Mouse (Mus musculus): ENCODE results near the gene Kcnh7.

The Kcnh7 gene

DNA sequence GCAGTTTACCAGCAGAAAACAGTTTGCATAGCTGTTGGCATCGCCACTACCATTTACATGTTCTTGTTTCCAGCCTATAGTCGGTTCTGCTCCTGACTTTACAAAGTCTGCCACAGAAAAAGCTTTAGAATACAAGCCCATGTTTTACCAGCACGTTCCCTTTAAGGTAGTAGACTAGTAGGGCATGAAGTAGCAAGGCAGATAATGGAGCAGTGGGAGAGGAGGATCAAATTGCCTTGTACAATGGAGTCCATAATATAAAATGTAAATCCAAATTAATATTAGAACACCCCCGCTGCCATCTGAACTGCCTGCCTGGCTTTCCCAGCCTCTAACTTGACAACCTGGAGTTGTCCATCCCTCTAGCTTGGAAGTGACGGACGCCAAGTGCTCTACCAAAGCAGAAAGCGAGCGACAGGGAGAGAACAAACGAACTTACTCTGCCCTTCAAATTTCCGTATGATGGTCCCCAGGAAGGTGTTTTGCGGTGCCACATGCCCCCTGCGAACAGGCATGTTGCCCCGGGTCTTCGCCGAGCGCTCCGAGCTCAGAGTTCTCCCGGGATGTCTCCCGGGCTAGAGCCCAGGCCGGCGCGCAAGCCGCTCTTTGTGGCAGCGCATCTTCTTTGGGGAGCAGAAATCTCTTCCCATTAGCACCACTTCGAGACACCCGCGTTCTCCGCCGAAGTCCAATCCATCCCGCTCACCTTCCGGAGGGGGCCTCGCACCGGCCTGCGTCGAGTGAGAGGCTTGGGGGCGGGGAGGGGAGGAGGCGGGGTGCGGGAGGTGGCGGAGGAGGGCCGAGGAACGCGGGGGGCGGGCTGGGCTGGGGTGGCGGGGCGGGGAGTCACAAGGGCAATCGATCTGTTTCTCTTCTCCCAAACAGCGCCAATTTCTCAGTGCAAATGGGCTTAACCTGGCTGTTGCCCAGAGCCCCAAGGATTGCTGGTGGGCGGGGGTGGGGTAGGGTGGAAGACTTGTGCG is at the start of gene Kcnh7:
Gene Kcnh7, minus strand, starts transcription at position 725 of the 983 bp plus-strand sequence.
- DNase-seq (ENCODE audit: low spot score) = no peak

DNA sequence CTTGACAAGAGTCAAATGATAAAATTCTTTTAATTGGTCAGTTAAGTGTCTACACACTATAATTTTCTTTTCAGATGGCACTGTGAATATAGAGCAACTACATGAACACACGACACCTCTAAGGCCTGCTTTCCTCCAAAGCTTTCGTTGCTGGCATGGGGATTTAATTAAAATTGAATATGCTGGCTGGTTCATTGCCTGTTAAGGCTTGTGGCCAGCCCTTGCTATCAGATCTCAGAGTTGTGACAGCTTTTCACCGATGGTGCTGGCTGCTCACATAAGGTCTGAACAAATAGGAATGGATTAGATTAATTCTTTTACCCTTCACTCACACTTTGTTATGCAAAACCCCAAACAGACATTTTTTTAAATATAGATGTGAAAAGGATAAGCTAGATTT is 23.3 kb upstream of the Kcnh7 start:
- no peak for DNase-seq (ENCODE audit: low spot score)

DNA sequence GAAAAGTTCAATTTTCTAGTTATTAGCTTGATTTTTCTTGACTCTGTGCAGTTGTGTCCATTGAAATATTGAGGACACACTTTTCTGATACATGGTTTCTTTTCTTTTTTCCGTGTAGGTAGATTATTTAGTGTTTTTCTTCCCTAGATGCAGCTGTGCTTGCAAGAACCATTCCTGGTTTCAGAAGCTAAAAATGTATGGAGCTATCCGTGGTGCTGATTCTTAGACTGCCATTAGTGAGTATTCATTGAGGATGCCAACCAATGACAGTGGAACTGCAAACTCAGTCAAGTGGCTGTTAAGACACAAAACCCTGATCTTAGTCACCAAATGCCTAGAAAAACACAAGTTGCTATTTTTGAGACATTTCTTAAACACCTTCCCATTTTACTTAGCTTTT is 1.9 kb upstream of the Kcnh7 start:
- DNase-seq (ENCODE audit: low spot score) = no peak

DNA sequence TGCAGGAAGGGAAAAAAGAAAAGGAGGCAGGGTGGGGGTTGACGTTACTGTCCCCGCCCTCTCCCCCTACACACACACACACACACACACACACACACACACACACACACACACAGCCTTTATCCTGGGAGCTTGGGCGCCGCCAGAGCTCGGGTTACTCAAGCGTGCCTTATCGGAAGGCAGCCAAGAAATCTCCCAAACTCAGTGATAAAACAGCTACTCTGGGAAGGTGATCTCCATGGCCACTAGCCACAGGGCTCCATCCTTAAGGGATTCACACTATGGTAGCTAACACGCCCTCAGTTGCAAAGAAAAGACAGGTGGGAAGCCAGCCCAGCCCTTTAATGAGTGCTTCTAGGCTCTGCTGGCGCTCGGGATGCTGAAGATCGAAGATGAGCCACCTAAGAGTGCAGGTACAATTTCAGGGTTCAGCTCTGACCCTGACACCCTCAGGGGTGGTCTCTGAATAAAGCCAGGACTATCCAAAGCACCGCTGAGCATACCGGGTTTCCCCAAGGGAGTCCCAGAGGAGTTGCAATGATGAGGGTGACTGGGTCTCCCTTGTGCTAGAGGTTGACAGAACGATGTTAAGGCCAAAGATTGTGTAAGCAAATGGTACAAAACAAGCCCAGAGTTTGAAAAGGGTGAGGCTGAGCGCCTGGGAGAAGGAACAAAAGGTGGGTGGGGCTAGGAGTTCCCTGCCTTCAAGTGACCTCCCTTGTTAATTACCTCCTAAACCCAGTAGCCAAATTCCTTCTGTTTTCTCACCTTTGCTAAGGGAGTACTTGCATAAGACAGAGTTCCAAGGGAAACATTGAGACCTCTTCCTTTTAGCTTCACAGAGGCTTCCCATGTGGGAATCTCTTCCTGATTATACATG is 704 bp upstream of the Kcnh7 start:
- DNase-seq (ENCODE audit: low spot score) = no peak

DNA sequence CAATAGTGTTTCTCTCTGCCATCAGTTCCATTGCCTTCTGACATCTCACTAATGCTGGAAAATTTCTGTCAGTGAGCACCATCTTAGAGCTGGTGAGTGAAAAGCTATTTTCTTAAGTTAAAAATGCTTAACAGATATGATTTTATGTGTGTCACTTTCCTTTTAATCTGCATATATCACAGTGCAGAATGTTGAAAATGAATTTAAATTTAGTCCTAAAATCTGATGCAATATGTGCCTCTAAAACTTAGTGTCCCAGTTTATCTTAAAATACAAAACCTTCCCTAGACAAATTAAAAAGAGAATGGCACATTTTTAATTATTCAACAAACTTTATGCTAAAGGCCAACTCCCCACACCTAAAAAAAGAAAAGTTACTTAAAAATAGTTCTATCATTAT is 30.4 kb downstream of the Kcnh7 start:
- no peak for DNase-seq (ENCODE audit: low spot score)

DNA sequence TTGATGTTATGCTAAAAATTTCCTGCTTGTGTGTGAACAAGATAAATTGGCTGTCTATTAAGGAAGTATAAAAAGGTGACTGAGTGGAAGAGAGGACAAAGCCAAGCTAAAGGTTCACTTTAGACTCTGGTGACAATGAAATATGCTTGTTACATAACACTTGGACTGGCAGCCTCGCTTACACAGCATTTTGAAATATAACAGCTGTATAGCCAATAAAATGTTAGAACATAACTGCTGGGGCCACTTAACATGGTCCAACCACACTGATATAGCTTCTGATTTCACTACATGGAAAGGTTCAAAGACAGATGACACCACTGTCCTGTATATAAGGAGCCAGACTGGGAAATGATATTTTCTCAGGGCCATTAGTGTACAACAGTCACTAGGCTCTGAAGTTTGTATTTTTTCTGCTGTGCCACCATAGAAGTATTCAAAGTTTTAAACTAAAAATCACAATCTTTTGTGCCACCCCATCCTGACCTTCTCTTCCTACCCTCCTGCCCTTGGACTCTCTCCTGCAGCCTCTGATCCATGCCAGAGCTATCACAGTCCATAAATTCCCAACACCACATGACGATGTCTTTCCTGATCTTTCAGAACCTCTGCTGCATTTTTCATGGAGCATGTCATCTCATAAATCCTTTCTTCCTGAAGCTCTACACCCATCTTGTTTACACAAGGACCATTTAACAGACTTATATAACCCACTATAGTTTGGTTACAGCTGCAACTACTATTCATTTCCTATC is 56.1 kb downstream of the Kcnh7 start:
- no peak for DNase-seq (ENCODE audit: low spot score)

DNA sequence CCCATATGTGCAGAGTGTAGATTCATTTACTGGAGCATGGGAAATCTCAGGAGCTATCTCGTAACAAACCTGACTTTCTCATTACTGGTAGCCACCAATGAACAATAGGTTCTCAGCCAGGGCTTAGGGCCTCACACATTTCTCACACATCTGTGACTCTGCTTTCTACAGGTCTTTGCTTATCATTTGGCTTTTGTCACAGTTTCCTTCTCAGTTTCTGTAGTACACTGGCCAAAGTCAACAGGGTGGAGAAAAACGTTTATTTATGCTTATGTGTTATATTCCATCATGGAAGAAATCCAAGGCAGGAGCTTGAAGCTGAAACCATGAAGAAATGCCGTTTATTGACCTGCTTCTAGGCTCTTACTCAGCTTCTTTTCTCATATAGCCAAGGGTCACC is 63.8 kb downstream of the Kcnh7 start:
- DNase-seq (ENCODE audit: low spot score) = no peak

DNA sequence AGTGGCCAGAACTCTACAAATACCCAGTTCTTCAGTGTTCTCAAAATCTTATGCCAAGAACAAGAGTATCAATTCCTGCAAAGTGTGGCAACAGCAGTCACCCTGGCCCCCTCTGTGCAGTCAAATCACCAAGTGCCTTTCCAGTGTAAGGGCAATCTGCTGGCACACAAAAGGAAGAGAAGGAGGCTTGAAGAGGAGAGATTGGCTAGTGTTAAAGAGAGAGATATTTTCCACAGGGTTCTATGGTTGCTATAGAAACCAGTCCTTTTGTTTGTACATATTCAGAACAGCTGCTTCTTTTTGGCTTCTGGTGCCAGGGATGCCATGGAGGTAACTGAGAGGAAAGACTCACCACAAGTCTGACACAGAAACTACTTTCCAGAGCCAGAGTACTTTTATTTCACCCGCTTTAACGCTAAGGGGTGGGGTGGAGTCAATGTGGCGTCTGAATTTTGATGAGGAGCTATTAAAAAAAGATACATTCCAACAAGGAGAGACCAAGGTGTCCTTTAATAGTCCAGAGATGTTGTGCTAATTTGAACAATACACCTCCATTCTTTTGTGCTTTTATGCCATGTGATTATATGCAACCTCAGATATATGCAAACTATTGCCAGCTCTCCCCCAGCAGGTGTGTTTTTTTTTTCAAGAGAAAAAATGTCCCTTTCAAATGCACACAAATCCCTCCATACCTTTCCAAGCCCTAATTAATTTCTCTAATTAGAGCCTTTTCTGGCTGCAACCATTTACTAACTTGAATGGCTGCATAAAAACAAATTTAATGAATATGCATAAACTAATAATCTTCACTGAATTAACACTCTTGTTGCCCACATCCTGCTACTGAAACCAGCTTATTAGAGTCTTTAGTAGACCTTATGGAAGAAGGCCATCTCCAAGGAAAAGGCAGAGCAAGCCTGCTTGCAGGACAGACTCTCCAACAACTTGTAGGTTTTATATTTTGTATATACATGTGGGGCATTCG is 66.6 kb downstream of the Kcnh7 start:
- DNase-seq (ENCODE audit: low spot score) = no peak

DNA sequence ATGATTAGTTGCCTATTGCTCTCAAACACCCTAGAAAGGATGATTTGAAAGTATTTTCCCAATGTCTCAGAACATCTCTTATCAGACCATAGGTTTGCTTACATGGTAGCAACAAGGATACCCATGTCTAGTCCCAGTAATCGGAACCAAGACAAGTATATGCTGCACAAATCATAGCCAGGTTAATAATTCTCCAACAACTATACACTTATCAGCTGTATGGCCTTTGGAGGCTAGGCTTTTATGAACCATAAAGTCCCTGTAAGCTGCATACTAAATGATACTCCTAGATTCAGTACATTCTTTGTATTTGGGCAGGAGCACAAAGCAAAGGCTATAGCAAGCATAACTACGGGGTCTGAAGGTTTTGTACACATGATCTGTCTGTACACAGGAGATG is 78.1 kb downstream of the Kcnh7 start:
- DNase-seq (ENCODE audit: low spot score) = no peak

DNA sequence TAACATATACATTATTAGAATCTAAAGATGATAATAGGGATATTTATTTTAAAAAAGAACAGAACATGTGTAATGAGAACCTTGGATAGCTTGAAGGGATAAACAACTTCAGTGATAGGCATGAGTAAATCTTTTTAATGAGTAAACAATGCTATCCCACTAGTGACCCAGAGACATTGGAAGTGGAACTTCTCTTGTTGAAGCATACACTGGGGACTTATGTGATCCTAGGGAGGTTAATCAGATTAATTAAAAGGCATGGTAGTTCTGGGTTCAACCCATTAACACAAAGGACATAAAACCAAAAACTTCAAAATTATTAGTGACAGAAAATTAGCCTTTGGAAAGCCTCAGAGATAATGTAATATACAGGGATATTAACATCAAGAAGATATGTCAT is 84.4 kb downstream of the Kcnh7 start:
- no peak for DNase-seq (ENCODE audit: low spot score)

DNA sequence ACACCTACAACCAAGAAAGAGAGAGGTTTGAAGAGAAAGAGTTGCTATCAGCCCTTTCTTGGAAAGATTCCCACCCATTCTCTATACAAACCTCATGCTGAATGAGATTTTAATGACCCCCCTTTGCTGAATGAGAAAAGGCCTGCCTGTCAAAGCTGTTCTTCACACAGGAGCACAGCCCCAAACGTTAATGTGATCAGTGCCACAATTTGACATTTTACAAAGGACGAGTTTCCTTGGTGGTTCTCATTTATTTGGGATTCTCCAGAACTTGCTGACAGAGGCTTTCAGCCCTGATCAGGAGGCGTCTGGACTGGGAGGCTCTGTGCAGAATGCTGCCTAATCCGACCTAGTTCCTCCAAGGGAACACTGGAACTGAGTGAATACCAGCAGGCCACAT is 92.3 kb downstream of the Kcnh7 start:
- no peak for DNase-seq (ENCODE audit: low spot score)

DNA sequence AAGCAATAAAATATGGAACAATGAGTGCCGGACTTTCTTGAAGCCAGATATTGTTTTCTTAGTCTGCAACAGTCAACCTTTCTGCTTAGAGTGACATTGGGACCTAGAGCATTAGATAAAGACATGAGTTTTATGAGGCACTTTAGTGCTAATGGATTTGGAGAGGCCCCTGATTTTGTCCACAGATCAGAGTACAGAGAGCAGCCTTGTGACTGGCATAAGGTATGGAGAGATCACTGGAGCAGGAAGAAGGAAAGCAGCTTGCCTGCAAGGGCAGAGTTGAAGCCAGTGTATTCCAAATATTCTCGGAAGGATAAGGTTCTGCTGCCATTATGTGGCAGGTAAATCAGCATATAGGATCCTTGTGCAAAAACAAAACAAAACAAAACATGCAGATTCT is 93.6 kb downstream of the Kcnh7 start:
- no peak for DNase-seq (ENCODE audit: low spot score)

DNA sequence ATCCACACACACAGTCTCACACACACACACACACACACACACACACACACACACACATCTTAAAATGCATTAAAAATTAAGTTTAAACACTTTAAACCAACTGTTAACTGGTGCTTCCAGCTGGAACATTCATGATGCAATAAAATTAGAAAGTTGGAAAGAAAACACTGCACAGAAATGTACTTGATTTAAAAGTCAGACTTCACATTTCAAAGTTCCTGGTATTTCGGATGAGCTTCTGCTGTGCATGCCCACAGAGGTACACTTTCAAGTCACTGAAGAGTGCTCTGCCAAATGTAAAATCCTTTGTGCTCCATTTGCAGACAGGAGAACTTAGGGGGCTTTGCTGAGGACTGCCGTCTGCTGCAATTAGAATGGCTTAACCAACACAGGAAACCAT is 125.7 kb downstream of the Kcnh7 start:
- DNase-seq (ENCODE audit: low spot score) = no peak

DNA sequence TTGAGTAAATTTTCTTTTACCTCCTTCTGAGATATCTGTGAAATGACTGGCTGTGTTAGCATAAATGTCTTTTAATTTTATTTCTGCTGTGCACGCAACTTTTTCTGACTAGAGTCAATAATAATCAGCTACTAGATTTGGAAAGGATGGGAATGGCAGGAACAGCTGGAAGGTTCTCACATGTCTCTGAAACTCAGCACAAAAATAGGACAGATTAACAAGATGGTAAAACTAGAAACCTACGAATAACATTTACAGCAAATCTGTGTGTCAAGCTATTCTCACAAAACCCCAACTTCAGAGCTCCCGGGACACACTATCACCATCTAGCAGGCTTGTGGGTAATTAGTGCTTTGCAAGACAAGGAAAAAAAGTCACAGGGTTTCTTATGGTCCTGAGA is 134.2 kb downstream of the Kcnh7 start:
- DNase-seq (ENCODE audit: low spot score) = no peak

DNA sequence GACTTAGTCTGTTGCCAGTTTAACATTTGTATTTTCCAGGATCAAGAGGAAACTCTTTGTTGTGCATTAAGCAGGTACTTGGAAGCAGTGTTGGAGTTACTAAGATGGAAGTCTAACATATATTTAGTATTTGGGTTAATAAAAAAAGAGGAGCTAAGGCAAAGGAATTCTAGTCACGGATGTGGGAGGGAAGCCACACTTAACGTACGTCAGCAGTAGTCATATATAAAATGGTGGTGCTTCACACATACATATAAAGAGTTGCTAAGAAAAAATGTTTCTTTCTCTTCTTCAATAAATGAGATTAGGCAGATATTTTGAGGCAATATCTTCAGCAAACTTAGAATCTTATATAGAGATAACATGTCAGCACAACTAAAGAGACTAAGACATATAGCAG is 144.4 kb downstream of the Kcnh7 start:
- no peak for DNase-seq (ENCODE audit: low spot score)

DNA sequence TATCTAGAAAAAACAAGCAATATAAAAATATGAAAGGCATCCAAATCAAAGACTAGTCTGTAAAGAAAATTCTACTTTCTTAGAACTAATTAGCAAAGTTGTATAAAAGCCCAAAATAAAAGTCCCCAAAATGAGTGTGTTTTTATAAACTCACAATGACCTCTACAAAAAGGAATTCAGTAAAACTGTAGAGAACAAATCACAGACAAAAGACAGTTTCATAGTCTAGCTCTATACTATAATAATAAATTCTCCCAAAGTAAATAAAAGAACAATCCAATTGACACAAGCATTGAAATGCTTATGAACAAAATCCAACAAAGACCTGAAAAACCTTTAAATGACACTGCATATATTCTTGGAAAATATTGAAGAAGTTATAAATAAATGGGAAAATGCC is 169.2 kb downstream of the Kcnh7 start:
- no peak for DNase-seq (ENCODE audit: low spot score)

DNA sequence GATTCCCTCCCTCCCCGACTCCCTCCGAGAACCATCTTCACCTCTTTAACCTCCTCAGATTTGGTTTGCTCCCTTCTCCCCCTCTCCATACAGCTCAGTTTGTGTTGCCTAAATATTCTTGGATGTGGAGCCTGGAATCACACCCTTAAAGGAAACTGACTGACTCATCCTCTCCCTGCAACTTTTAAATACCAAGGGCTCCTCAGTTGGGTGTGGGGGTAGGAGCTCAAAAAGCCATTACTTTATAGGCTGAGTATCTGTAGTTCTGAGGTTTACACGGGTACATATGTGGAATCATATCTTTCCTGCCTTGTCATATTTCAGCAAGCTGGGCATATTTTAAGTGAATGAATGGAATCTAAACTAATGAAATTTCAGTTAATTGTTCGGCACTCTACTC is 174.9 kb downstream of the Kcnh7 start:
- DNase-seq (ENCODE audit: low spot score) = no peak

DNA sequence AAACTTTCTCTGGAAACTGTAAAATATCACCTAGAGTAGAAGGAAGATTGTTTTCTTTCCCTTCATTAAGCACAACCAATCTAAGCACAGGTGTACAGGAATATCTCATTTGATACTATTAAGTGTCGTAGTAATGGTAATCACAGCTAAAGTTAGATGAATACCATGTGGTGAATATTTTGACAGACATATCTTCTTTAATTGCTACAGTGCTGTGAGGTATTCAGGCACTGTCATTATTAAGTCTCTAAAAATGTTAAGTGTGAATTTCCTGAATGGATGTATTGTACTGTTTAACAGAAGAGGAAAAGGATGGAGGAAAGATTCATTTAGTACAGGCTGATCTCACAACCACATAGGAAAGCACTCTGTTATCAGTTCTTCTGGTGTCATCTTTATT is 181.3 kb downstream of the Kcnh7 start:
- DNase-seq (ENCODE audit: low spot score) = no peak

DNA sequence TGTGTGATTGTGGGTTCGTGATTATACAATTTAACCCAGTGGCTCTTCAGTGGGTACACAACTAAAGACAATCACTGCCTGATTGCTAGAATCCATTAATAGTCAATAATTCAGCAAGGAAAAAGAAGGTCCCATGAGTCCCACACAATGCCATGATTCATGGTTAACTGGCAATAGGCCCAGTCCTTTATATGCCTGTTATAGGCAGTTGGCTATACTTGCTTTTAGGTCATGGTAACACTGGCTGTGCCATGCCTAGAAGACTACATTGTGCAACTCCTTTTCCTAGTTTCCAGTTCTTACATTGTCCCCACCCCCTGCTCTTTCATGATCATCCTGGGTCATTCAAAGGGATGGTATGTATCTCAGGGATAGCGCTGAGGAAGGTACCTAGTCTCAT is 186.4 kb downstream of the Kcnh7 start:
- DNase-seq (ENCODE audit: low spot score) = no peak

DNA sequence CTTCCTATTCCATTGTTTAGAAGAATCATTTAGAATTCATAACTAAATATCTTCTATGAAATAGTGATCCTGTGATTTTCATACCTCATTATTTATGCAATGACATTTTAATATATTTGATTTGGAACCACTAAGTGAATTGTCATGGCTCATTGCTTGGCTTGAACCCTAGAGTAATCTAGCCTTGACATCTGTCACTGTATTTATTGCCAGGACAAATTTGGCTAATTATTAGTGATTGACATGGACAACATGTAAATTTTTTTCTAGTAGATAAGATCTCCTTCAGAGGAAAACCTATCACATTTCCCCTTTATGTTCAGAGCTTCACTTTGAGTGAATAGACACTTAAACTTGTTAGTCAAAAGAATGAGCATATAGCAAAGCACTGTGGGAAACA is 195.5 kb downstream of the Kcnh7 start:
- DNase-seq (ENCODE audit: low spot score) = no peak

DNA sequence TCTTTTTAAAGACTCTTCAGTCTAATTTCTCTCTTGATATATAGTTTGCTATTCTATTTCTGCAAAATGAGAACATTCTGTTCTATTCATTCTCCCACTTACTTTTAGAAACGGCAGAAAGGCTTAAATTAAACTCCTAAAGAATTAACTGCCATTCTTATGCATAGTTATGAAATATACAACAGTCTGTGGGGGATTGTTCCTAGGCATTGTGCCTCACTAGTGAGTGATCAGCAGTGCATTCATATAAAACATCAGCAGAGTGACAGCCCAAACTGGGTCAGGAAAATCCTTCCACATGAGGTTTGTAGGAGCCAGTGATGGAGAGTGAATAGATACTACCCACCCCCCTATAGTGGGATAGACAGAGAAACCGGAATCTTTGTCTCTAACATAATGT is 200.2 kb downstream of the Kcnh7 start:
- DNase-seq (ENCODE audit: low spot score) = no peak

Measured in MN1 (cell line).